Mouse (Mus musculus) liver, embryonic 16.5 days (tissue): ENCODE results near the gene Rab40c. TPM values are rescaled to one million over a fixed set of nuclear protein-coding genes. Genes with fewer than 3 reads are reported as not detected.

Source experiments
- ATAC-seq: fragments of 200-750 bp; cut with Nextera tagmentation; 2 replicates; pipeline ENCODE4 v1.8.0; 2017; ENCODE audit warnings: low read depth, mild to moderate bottlenecking, moderate number of reproducible peaks, moderate library complexity
- H3K27ac ChIP-seq: fragments of 300-500 bp; sonication (generic); 2 replicates; pipeline ENCODE4 v1.5.1; 2014; ENCODE audit warnings: mild to moderate bottlenecking, low read length
- H3K27me3 ChIP-seq: fragments of 300-500 bp; sonication (generic); 2 replicates; pipeline ENCODE4 v1.6.1; 2014; ENCODE audit warnings: low read depth, low read length, mixed read lengths; ENCODE audit not compliant: control insufficient read depth, insufficient read depth
- H3K36me3 ChIP-seq: fragments of 300-500 bp; sonication (generic); 2 replicates; pipeline ENCODE4 v1.6.1; 2014; ENCODE audit warnings: mild to moderate bottlenecking; ENCODE audit not compliant: control insufficient read depth, insufficient read depth
- H3K4me1 ChIP-seq: fragments of 300-500 bp; sonication (generic); 2 replicates; pipeline ENCODE4 v1.6.1; 2014; ENCODE audit warnings: low read depth, low read length, mixed read lengths; ENCODE audit not compliant: control insufficient read depth
- H3K4me2 ChIP-seq: fragments of 300-500 bp; sonication (generic); 2 replicates; pipeline ENCODE4 v1.6.1; 2014; ENCODE audit warnings: low read depth, low read length, mixed read lengths
- H3K4me3 ChIP-seq: fragments of 300-500 bp; sonication (generic); 2 replicates; pipeline ENCODE4 v1.5.1; 2014; ENCODE audit warnings: low read depth, mild to moderate bottlenecking, low read length
- H3K9ac ChIP-seq: fragments of 300-500 bp; sonication (generic); 2 replicates; pipeline ENCODE4 v1.6.1; 2014; ENCODE audit warnings: low read depth, low read length
- H3K9me3 ChIP-seq: fragments of 300-500 bp; sonication (generic); replicated peaks from 2 replicates; pipeline ENCODE4 v1.6.1; 2016; ENCODE audit warnings: low read length; ENCODE audit not compliant: control insufficient read depth
- WGBS: fragments of 180-500 bp; shearing (Covaris S2); extraction: QIAGEN DNeasy Blood & Tissue Kit; methylation state at CpG from one replicate; pipeline ENCODE4 v1.1.7; 2014; ENCODE audit not compliant: insufficient replicate concordance; 5-methylcytosine and 5-hydroxymethylcytosine counted together
- polyA plus RNA-seq: library from polyadenylated mRNA; unstranded; fragments of >200 nt; fragmentation: Nextera tagmentation; extraction: Ambion mirVana; gene quantifications from 2 replicates; pipeline ENCODE4 v1.2.1, GENCODE M21; 2015

Gene Rab40c
- polyA plus RNA-seq, 1 experiment from 2014 or later = 7.0 TPM

GRCm38 (mm10) chr17:25942597-25943151 lies 23.1 kb upstream of the Rab40c start:
- Histone ChIP-seq H3K9me3 (no peaks in the 10 kb centered on the region), H3K27ac (peak overlapping the region; percentile 99), H3K4me2 (peak overlapping the region; percentile 76)

GRCm38 (mm10) chr17:25941511-25942241 lies 22.1 kb upstream of the Rab40c start:
- H3K9ac ChIP-seq = peak overlapping the region; percentile 99
- 0 out of 2 replicates have a peak, but pooled peaks have one; percentile 2 for ATAC-seq
- peaks cover 36% of the 10 kb centered on the region for H3K36me3 ChIP-seq
- peak overlapping the region; percentile 99 for H3K27ac ChIP-seq
- H3K27me3 ChIP-seq = no peaks in the 10 kb centered on the region
- H3K4me2 ChIP-seq = peak overlapping the region; percentile 71
- H3K4me3 ChIP-seq = peak overlapping the region; percentile 96
- 2% methylated on average over 51 of the region's 54 CpGs for WGBS
- H3K4me1 ChIP-seq = peaks cover 57% of the 10 kb centered on the region
- no peaks in the 10 kb centered on the region for H3K9me3 ChIP-seq

More at GRCm38 (mm10) chr17:25942597-25943151, 23.1 kb upstream of the Rab40c start:
- ATAC-seq = peak; percentile 92
- Histone ChIP-seq H3K4me1 (peaks cover 65% of the 10 kb centered on the region), H3K9ac (peak overlapping the region; percentile 99), H3K36me3 (peaks cover 26% of the 10 kb centered on the region), H3K4me3 (peak overlapping the region; percentile 96), H3K27me3 (no peaks in the 10 kb centered on the region)
- WGBS = 20% methylated on average over 2 of the region's 2 CpGs

DNA sequence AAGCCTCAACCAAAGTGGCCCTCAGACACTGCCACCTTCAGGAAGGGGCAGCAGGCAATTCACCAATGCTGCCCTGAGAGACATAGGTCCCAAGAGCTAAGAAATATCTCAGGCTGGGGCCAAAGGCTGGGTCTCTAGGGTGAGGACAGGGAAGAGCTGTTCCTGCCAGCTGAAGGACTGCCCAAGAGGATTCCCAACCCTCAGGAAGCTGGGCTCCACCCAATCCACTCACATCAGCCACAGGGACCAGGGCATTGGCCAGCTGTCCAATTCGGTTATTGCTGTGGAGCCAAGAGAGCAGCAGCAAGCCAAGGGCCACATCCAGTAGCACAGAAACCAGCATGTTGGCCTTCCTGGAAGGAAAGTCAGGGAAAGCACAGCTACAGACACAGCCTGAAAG lies 15.0 kb upstream of the Rab40c start:
- H3K4me2 ChIP-seq = no peak overlapping the region
- no peaks in the 10 kb centered on the region for H3K9me3 ChIP-seq
- peaks cover 11% of the 10 kb centered on the region for H3K4me1 ChIP-seq
- 95% methylated on average over 1 of the region's 1 CpGs for WGBS
- ATAC-seq = no peak
- H3K4me3 ChIP-seq = no peak overlapping the region
- H3K27me3 ChIP-seq = no peaks in the 10 kb centered on the region
- H3K9ac ChIP-seq = no peak overlapping the region
- peaks cover 97% of the 10 kb centered on the region for H3K36me3 ChIP-seq
- no peak overlapping the region for H3K27ac ChIP-seq

DNA sequence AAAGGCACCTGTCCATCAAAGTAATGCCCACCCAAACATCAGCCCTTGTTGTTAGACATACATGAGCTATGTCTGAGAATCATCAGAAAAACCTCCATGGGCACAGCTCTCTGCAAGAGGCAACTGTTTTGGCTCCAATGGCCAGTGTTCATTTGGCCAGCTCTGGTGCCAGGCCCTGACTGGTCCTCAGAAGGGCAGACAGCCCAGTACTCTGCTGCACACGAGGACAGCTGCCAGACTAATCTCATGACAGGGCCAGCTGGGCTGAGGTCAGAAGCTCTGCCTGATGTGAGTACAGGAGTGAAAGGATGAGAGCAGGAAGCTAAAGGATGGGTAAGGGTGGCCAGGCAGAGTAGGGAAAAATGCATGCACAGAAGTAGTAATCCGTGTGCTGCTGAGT lies 5.8 kb upstream of the Rab40c start:
- WGBS = 72% methylated on average over 2 of the region's 2 CpGs

DNA sequence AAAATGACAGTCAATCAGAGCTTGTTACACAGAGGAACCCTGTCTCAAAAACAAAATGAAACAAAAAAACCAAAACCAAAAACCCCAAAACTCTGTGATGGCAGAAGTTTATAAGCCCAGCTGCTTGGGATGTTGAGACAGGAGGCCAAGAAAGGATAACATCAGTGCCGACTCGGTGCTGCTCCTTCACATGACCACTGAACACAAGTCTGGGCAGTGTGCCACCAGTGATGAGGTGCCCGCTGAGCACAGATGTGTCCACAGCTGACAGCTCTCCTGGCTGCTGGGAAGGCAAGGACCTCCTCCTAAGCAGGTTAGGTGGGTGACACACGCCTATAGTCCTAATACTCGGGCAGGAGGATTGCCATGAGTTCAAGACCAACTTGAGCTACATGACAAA lies 2.6 kb upstream of the Rab40c start:
- no peak overlapping the region for H3K4me3 ChIP-seq
- no peaks in the 10 kb centered on the region for H3K9me3 ChIP-seq
- no peaks in the 10 kb centered on the region for H3K27me3 ChIP-seq
- 65% methylated on average over 5 of the region's 5 CpGs for WGBS
- no peak overlapping the region for H3K27ac ChIP-seq
- no peak overlapping the region for H3K4me2 ChIP-seq
- H3K9ac ChIP-seq = no peak overlapping the region
- H3K36me3 ChIP-seq = peaks cover 26% of the 10 kb centered on the region
- ATAC-seq = no peak
- peaks cover 29% of the 10 kb centered on the region for H3K4me1 ChIP-seq

More for the DNA sequence above, 5.8 kb upstream of the Rab40c start:
- H3K9ac ChIP-seq = no peak overlapping the region
- H3K9me3 ChIP-seq = no peaks in the 10 kb centered on the region
- no peak overlapping the region for H3K4me2 ChIP-seq
- peaks cover 55% of the 10 kb centered on the region for H3K36me3 ChIP-seq
- no peak for ATAC-seq
- H3K4me1 ChIP-seq = peaks cover 9% of the 10 kb centered on the region
- no peaks in the 10 kb centered on the region for H3K27me3 ChIP-seq
- no peak overlapping the region for H3K4me3 ChIP-seq
- H3K27ac ChIP-seq = no peak overlapping the region

DNA sequence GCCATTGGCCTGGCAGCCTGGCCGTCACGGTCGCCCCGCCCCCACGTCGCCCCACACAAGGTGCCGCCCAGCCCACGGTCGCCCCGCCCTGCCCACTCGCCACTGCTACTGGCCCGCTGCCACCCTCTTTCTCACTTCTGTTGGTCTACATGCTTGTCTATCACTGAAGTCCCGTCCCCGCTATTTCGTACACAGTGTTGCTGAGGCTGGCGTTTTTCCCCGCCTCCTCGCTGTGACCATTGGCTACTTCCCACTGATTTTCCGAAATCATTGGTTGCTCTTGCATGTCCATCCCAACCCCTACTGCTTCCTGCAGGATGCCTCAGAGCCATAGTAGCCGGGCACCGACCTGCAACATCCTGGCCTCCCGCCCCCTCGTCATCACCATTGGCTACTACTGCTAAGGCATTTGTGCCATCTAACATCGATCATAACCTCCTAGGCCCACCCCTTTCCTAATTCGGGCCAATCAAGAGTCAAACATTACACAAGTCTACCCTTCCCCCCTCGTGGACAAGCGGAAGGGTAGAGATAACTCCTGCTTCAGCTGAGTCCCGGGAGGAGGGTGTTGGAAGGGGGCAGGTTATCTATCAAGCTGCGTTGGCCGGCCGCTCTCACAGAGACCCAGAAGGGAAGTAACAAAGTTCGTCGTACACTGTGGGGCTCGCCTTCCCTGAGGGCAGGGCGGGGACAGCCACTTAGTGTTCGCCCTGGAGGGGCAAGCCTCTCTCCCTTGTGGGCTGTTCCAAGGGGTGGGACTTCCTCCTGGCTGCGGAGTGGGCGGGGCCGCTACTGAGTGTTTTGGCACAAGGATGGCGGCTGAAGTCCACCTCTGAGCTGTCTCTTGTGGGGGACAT lies 487 bp upstream of the Rab40c start:
- Histone ChIP-seq H3K4me2 (peak overlapping the region; percentile 97), H3K9ac (peak overlapping the region; percentile 73), H3K36me3 (peaks cover 5% of the 10 kb centered on the region; the same call in 1 of the 2 replicates), H3K27me3 (no peaks in the 10 kb centered on the region), H3K27ac (peak overlapping the region; percentile 92), H3K9me3 (no peaks in the 10 kb centered on the region), H3K4me3 (peak overlapping the region; percentile 88), H3K4me1 (peaks cover 29% of the 10 kb centered on the region)
- peak; percentile 88 for ATAC-seq
- 1% methylated on average over 38 of the region's 40 CpGs for WGBS

- H3K9me3 ChIP-seq = no peaks in the 10 kb centered on the region
- H3K36me3 ChIP-seq = no peaks in the 10 kb centered on the region
- H3K27ac ChIP-seq = no peak overlapping the region
- H3K4me3 ChIP-seq = peak overlapping the region; percentile 88
- H3K27me3 ChIP-seq = no peaks in the 10 kb centered on the region
- peak overlapping the region; percentile 88 for H3K9ac ChIP-seq
- peaks cover 45% of the 10 kb centered on the region for H3K4me1 ChIP-seq
- peak overlapping the region; percentile 96 for H3K4me2 ChIP-seq
- WGBS = 82% methylated on average over 9 of the region's 9 CpGs
- no peak for ATAC-seq
Observed at GRCm38 (mm10) chr17:25918037-25918750, 1.3 kb downstream of the Rab40c start.

- Histone ChIP-seq H3K4me1 (peaks cover 46% of the 10 kb centered on the region), H3K27ac (no peak overlapping the region), H3K4me3 (no peak overlapping the region), H3K9ac (no peak overlapping the region), H3K27me3 (no peaks in the 10 kb centered on the region), H3K9me3 (no peaks in the 10 kb centered on the region), H3K36me3 (no peaks in the 10 kb centered on the region), H3K4me2 (no peak overlapping the region)
- 55% methylated on average over 8 of the region's 8 CpGs for WGBS
- ATAC-seq = no peak
Observed at GRCm38 (mm10) chr17:25916931-25917647, 2.4 kb downstream of the Rab40c start.
